Mouse (Mus musculus): ENCODE measurements around the gene Gm5447. TPM values are rescaled to one million over a fixed set of nuclear protein-coding genes. Genes with fewer than 3 reads are reported as not detected.

The Gm5447 gene
- polyA plus RNA-seq (2015; fragmentation: Nextera tagmentation; extraction: Ambion mirVana), result 0.06 and 0.10 TPM in 2 replicates

DNA sequence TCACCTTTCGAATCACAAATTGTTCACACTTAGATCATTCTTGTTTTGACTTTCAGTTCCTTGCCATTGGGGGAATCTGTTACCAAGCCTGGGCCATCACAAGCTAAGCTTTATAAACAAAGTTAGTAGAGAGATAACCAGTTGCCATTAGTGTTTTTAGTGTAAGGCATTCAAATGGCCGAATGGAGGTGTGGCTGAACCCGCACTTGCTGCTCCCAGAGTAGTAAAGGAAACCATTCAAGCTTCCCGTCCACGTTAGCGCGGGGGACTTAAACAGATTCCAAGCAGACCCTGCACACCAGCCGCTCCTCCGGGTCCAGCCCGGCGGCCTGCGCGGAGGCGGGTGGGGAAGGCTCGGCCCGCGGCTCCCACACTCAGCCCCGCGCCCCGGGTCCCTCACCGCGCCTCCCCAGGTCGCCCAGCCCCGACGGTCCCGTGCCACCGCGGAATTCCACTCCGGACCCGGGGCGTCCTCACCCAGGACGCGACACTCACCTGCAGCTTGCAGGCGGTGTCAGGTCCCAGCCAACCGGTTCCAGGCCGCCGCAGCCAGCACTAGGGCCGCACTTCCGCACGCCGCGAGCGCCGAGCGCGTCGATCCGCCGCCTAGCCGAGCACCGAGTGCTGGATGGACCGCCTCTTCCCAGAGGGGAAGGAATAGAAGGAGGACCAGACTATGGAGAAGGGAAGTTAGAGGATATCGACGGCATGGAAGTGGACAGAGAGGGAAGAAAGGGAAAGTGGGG, at the start of gene Gm5447, which contains the start of gene Exoc2:
Gm5447 (plus strand) TSS at position 704 of the 746 bp plus-strand sequence.
Exoc2 (minus strand) TSS at position 593 of the 746 bp plus-strand sequence.
- peak within 1 kb of the TSS; percentile 86 for H3K27ac ChIP-seq
- ATAC-seq (replicated peaks; ENCODE audit: insufficient number of reproducible peaks, insufficient read depth, low FRiP score, low read depth), result peak; percentile 96
- no peaks in the 10 kb centered on the region for H3K36me3 ChIP-seq
- no peaks in the 10 kb centered on the region for H3K27me3 ChIP-seq
- H3K9ac ChIP-seq, result peak within 1 kb of the TSS; percentile 92
- H3K9me3 ChIP-seq (replicated peaks), result no peaks in the 10 kb centered on the region
- H3K4me2 ChIP-seq, result peak within 1 kb of the TSS; percentile 72
- WGBS, result under 1% methylated on average over 54 of the region's 54 CpGs
- peaks cover 16% of the 10 kb centered on the region for H3K4me1 ChIP-seq (replicated peaks)
- peak within 1 kb of the TSS; percentile 100 for H3K4me3 ChIP-seq

DNA sequence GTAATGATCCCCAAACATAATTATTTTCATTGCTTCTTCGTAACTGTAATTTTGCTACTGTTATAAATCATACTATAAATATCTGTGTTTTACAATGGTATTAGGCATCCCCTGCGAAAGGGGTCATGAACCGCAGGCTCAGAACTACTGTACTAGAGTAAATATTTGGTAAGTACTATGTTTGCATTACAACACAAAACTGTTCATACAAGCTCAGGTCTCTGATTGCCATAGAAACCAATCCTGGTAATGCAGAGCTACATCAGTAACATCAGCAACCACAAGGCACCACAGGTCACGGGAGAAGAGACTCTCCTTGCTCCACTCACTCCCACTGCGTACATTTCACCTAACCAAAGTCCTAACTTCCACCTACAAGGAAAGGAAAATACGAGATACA, 49.7 kb upstream of the Gm5447 start:
- no peaks in the 10 kb centered on the region for H3K4me1 ChIP-seq (replicated peaks)
- no peaks in the 10 kb centered on the region for H3K27me3 ChIP-seq
- peaks cover 6% of the 10 kb centered on the region; the same call in 1 of the 2 replicates for H3K36me3 ChIP-seq
- ATAC-seq (replicated peaks; ENCODE audit: insufficient number of reproducible peaks, insufficient read depth, low FRiP score, low read depth), result no peak
- H3K4me3 ChIP-seq, result no peak overlapping the region
- no peak overlapping the region for H3K4me2 ChIP-seq
- WGBS, result 89% methylated on average over 6 of the region's 6 CpGs
- H3K9me3 ChIP-seq (replicated peaks), result no peaks in the 10 kb centered on the region
- no peak overlapping the region for H3K27ac ChIP-seq
- no peak overlapping the region for H3K9ac ChIP-seq

DNA sequence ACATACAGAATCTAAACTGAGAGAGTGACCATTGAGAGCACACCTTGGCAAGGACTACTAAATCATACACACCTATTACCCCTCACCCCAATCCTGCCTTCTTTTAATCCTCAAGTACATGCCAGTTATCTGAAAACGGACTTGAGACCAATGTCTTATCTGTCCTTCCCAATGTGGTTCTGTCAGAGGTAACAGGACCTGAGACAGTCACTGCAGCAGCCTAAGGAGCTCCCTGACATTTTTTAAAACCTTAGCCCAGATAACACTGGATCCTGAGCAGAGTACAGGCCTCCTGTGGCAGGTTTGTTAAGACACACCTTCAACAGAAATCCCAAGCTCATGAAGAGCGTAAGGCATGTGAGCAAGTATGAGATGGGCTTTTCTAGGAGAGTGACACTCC, 44.9 kb upstream of the Gm5447 start:
- H3K4me1 ChIP-seq (replicated peaks), result no peaks in the 10 kb centered on the region
- H3K27ac ChIP-seq, result no peak overlapping the region
- no peak for ATAC-seq (replicated peaks; ENCODE audit: insufficient number of reproducible peaks, insufficient read depth, low FRiP score, low read depth)
- no peak overlapping the region for H3K4me2 ChIP-seq
- no peak overlapping the region for H3K9ac ChIP-seq
- 67% methylated on average over 2 of the region's 2 CpGs for WGBS
- H3K4me3 ChIP-seq, result no peak overlapping the region
- H3K36me3 ChIP-seq, result peaks cover 6% of the 10 kb centered on the region; the same call in 1 of the 2 replicates
- no peaks in the 10 kb centered on the region for H3K27me3 ChIP-seq
- no peaks in the 10 kb centered on the region for H3K9me3 ChIP-seq (replicated peaks)

DNA sequence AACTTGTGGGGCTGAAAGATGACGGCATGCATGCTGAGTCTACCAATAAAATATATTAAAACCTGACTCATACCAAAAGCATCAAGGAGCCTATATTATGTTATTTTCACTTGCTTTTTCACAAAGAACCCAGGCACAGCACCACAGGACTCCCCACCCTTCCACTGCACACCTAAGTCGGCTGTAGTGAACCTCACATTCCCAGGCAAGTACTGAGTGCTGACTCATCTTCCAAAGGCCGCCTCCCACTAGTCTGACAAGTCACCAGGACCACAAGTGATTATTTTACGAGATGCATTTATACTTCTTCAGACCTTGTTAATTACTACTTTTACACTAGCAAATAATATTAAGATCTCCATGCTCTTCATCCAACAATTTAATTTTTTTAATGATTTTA, 42.4 kb upstream of the Gm5447 start:
- Histone ChIP-seq H3K36me3 (no peaks in the 10 kb centered on the region), H3K9ac (no peak overlapping the region), H3K4me2 (no peak overlapping the region), H3K27ac (no peak overlapping the region), H3K4me1 (replicated peaks) (no peaks in the 10 kb centered on the region), H3K27me3 (no peaks in the 10 kb centered on the region), H3K9me3 (replicated peaks) (no peaks in the 10 kb centered on the region), H3K4me3 (no peak overlapping the region)
- WGBS, result 72% methylated on average over 4 of the region's 4 CpGs
- ATAC-seq (replicated peaks; ENCODE audit: insufficient number of reproducible peaks, insufficient read depth, low FRiP score, low read depth), result no peak

DNA sequence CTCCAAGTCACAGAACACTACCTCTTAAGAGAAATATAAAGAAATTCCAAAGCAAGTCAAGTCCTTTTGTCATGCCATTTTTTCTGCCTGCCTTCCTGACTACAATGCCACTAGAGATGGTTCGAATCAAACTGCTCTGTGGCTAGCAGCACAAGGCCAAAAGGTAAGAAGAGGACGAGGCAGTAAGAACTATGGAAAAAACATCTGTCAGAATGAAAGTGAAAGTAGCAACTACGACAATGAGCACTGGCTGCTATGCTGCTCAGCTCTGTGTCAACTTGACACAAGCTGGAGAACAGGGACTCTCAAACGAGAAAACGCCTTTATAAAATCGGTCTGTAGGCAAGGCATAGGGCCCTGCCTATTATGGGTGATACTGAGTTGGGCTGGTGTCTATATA, 41.0 kb upstream of the Gm5447 start:
- no peak overlapping the region for H3K27ac ChIP-seq
- WGBS, result 79% methylated on average over 6 of the region's 6 CpGs
- H3K27me3 ChIP-seq, result no peaks in the 10 kb centered on the region
- H3K9me3 ChIP-seq (replicated peaks), result no peaks in the 10 kb centered on the region
- no peaks in the 10 kb centered on the region for H3K36me3 ChIP-seq
- no peak overlapping the region for H3K4me3 ChIP-seq
- H3K9ac ChIP-seq, result no peak overlapping the region
- ATAC-seq (replicated peaks; ENCODE audit: insufficient number of reproducible peaks, insufficient read depth, low FRiP score, low read depth), result no peak
- no peak overlapping the region for H3K4me2 ChIP-seq
- H3K4me1 ChIP-seq (replicated peaks), result no peaks in the 10 kb centered on the region

DNA sequence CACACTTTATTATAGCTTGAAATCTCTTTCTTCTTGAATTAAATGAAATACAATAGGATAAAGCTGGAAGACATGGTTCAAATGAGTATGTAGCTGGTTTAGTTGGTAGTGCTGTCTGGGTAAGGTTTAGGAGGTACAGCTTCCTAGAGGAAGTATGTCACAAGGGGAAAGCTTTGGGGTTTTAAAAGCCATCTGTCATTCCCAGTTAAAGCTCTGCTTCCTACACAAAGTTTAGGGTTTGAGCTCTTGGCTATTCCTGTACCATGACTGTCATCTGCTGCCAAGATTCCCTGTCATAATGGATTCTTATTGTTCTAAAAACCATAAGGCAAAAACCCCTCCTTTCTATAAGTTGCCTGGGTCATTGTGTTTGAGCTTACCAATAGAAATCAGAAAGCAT, 28.2 kb upstream of the Gm5447 start:
- ATAC-seq (replicated peaks; ENCODE audit: insufficient number of reproducible peaks, insufficient read depth, low FRiP score, low read depth), result no peak
- H3K27ac ChIP-seq, result no peak overlapping the region
- H3K9ac ChIP-seq, result no peak overlapping the region

DNA sequence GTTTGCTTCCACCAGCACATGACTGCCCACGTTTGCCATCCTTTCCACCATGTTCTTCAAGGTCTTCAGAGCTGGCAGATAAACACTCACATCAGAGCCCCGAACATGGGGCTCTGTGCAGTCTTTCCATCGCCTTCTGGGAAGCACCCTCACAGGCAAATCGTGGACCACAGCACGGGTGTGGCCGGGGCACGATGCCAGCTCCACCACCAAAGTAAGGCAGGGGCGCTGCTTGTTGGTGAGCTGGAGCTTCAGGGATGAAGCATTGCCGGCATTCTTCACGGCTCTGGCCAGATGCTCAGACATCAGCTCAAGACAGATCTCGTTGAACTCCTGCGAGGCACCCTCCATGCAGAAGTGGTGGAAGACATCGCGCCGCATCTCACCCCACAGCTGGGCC, 26.9 kb upstream of the Gm5447 start:
- H3K27me3 ChIP-seq, result no peaks in the 10 kb centered on the region
- ATAC-seq (replicated peaks; ENCODE audit: insufficient number of reproducible peaks, insufficient read depth, low FRiP score, low read depth), result no peak
- H3K4me2 ChIP-seq, result no peak overlapping the region
- H3K4me1 ChIP-seq (replicated peaks), result peaks cover 7% of the 10 kb centered on the region; the same call in 1 of the 2 replicates
- H3K4me3 ChIP-seq, result no peak overlapping the region
- no peaks in the 10 kb centered on the region for H3K9me3 ChIP-seq (replicated peaks)
- H3K27ac ChIP-seq, result no peak overlapping the region
- 82% methylated on average over 15 of the region's 15 CpGs for WGBS
- no peak overlapping the region for H3K9ac ChIP-seq
- H3K36me3 ChIP-seq, result no peaks in the 10 kb centered on the region

More for the DNA sequence above, 28.2 kb upstream of the Gm5447 start:
- Histone ChIP-seq H3K9me3 (replicated peaks) (no peaks in the 10 kb centered on the region), H3K27me3 (no peaks in the 10 kb centered on the region), H3K4me3 (no peak overlapping the region), H3K36me3 (no peaks in the 10 kb centered on the region), H3K4me2 (no peak overlapping the region), H3K4me1 (replicated peaks) (peaks cover 7% of the 10 kb centered on the region; the same call in 1 of the 2 replicates)

DNA sequence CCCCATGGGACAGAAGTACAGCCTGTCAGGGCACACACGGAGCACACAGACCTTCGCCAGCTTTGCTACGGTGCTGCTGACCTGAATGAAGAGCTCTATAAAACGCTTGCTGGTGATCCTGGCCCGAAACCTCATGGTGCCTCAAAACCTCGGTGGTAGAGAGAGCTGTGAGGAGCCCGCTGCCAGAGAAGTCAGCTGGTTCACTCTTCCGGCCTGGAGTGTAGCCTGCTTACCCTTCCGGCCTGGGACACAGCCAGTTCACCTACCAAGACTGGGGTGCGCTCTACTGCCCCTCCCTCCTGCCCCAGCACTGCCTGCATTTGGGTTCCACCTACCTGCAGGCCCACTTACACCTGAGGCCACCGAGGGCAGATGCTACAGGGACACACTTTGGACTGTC, 26.5 kb upstream of the Gm5447 start, which contains the start of gene Hus1b:
Hus1b (minus strand) TSS at position 220 of the 400 bp plus-strand sequence.
- Histone ChIP-seq H3K9ac (no peak within 1 kb of the TSS), H3K4me3 (no peak within 1 kb of the TSS), H3K4me1 (replicated peaks) (peaks cover 7% of the 10 kb centered on the region; the same call in 1 of the 2 replicates), H3K27ac (no peak within 1 kb of the TSS), H3K27me3 (no peaks in the 10 kb centered on the region), H3K4me2 (no peak within 1 kb of the TSS), H3K9me3 (replicated peaks) (no peaks in the 10 kb centered on the region), H3K36me3 (no peaks in the 10 kb centered on the region)
- WGBS, result 86% methylated on average over 11 of the region's 11 CpGs
- ATAC-seq (replicated peaks; ENCODE audit: insufficient number of reproducible peaks, insufficient read depth, low FRiP score, low read depth), result no peak

DNA sequence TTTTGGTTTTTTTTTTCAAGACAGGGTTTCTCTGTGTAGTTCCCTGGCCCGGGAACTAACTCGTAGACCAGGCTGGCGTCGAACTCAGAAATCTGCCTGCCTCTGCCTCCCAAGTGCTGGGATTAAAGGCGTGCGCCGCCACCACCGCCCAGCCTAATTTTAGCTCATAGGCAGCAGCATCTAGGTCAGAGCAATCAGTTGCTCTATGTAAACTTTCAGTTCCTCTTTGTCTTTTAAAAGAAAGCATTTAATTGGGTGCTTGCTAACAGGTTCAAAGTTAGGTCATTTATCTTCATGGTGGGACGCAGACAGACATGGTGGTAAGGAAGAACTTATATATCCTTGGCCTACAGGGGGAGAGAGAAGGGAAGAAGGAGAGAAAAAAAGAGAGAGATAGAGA, 24.8 kb upstream of the Gm5447 start:
- 87% methylated on average over 9 of the region's 9 CpGs for whole genome bisulfite sequencing
- Histone ChIP-seq H3K4me3 (no peak overlapping the region), H3K9ac (no peak overlapping the region), H3K36me3 (no peaks in the 10 kb centered on the region), H3K27me3 (no peaks in the 10 kb centered on the region), H3K27ac (no peak overlapping the region), H3K4me1 (replicated peaks) (peaks cover 7% of the 10 kb centered on the region; the same call in 1 of the 2 replicates), H3K9me3 (replicated peaks) (no peaks in the 10 kb centered on the region), H3K4me2 (no peak overlapping the region)
- ATAC-seq (replicated peaks; ENCODE audit: insufficient number of reproducible peaks, insufficient read depth, low FRiP score, low read depth), result no peak

DNA sequence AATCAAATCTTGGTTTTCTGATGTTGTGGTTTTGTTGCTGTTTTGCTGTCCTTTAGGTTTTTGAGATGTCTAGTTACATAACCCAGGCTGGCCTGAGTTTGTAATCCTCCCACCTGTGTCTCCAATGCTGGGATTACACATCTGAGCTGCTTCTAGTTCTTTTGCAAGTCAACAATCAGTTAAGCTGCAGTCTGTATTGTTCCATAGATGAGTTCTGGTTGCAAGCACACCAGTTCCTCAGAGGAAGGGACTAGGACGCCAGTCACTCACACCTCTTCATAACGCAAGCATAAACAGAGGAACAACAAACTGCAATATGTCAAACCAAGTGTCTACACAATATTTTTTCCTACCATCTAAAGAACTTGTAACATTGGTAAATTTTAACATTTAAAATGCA, 22.0 kb upstream of the Gm5447 start:
- 92% methylated on average over 2 of the region's 2 CpGs for WGBS
- H3K9me3 ChIP-seq (replicated peaks), result no peaks in the 10 kb centered on the region

DNA sequence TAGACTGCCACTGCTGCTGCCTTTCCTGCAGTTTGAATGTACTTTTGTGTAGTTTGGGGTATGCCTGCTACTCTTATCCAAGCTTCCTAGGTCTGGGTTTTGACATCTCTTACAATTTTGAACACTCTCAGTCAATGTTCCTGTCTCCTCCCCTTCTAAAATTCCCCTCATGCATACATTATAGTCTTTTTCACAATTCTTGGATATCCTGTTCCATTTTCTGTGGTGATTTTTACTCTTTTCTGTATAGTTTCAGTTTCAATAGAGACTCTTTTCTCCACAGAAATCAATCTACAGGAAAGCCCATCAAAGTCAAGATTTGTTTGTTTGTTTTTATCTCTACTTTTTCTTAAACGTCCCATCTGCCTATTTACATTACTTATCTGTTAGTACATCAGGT, 20.4 kb upstream of the Gm5447 start:
- H3K9ac ChIP-seq, result no peak overlapping the region
- 34% methylated on average over 1 of the region's 1 CpGs for WGBS
- H3K4me3 ChIP-seq, result no peak overlapping the region
- H3K27me3 ChIP-seq, result no peaks in the 10 kb centered on the region
- H3K4me2 ChIP-seq, result no peak overlapping the region
- H3K9me3 ChIP-seq (replicated peaks), result no peaks in the 10 kb centered on the region
- H3K27ac ChIP-seq, result no peak overlapping the region
- no peaks in the 10 kb centered on the region for H3K36me3 ChIP-seq
- no peaks in the 10 kb centered on the region for H3K4me1 ChIP-seq (replicated peaks)
- ATAC-seq (replicated peaks; ENCODE audit: insufficient number of reproducible peaks, insufficient read depth, low FRiP score, low read depth), result no peak

More for the DNA sequence above, 22.0 kb upstream of the Gm5447 start:
- H3K27ac ChIP-seq, result no peak overlapping the region
- H3K4me2 ChIP-seq, result no peak overlapping the region
- H3K4me1 ChIP-seq (replicated peaks), result peaks cover 4% of the 10 kb centered on the region; the same call in 1 of the 2 replicates
- H3K4me3 ChIP-seq, result no peak overlapping the region
- no peaks in the 10 kb centered on the region for H3K27me3 ChIP-seq
- ATAC-seq (replicated peaks; ENCODE audit: insufficient number of reproducible peaks, insufficient read depth, low FRiP score, low read depth), result no peak
- H3K9ac ChIP-seq, result no peak overlapping the region
- H3K36me3 ChIP-seq, result no peaks in the 10 kb centered on the region

DNA sequence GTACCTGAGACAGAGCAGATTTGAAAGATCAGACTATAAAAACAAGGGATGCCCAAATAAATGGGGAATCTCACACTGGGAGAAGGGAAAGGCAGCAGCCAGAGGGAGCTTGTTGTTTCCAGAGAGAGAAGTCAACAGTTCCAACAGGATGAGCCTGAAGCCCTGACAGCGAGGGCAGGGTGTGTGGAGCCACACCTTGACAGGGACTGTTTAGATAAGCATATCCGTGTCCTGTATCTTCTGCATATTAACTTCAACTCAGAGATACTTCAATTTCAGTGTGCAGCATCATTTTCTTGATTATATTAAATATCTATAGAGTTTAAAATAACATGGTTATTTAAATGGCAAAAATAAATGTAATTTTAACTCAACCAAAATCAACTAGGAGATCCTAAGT, 13.3 kb upstream of the Gm5447 start:
- no peaks in the 10 kb centered on the region for H3K4me1 ChIP-seq (replicated peaks)
- no peaks in the 10 kb centered on the region for H3K9me3 ChIP-seq (replicated peaks)
- no peaks in the 10 kb centered on the region for H3K36me3 ChIP-seq
- no peak overlapping the region for H3K4me2 ChIP-seq
- H3K9ac ChIP-seq, result no peak overlapping the region
- WGBS, result 85% methylated on average over 2 of the region's 2 CpGs
- no peak for ATAC-seq (replicated peaks; ENCODE audit: insufficient number of reproducible peaks, insufficient read depth, low FRiP score, low read depth)
- H3K4me3 ChIP-seq, result no peak overlapping the region
- H3K27me3 ChIP-seq, result no peaks in the 10 kb centered on the region
- H3K27ac ChIP-seq, result no peak overlapping the region

All from heart, embryonic 15.5 days (tissue).